Mouse (Mus musculus) kidney, adult 2 months (tissue): Measurements from ENCODE around the gene Cdc42ep2.

Experiments
- CTCF ChIP-seq: fragments of 200-500 bp; conservative IDR thresholded peaks from 2 replicates; pipeline ENCODE4 v1.5.1; 2011; ENCODE audit warnings: low read depth, mild to moderate bottlenecking, control low read depth, low read length, moderate library complexity, mixed read lengths; ENCODE audit not compliant: insufficient read depth, insufficient read length
- POLR2A ChIP-seq: fragments of 200-500 bp; IDR thresholded peaks from one replicate; pipeline ENCODE4 v1.6.1; 2011; ENCODE audit warnings: low read depth, low read length, control low read depth

GRCm38 (mm10) chr19:5887234-5887815 is 37.3 kb downstream of the Cdc42ep2 start:
- no peak for TF ChIP-seq CTCF
- no peak for TF ChIP-seq POLR2A
